Mouse (Mus musculus) ES-Bruce4 (cell line): ENCODE results near the gene Smagp. TPM values are rescaled to one million over a fixed set of nuclear protein-coding genes. Genes with fewer than 3 reads are reported as not detected.
"Not testable (repeated sequence)": the region's sequence is repeated elsewhere in the genome, so short reads cannot be mapped to it uniquely, and the experiment has no call there.

Experiments
- H3K27ac ChIP-seq: 2 replicates; pipeline ENCODE4 v1.5.1; 2012; ENCODE audit warnings: low read length, inconsistent platforms; ENCODE audit not compliant: insufficient read depth
- H3K27me3 ChIP-seq: 2 replicates; pipeline ENCODE4 v1.6.1; 2012; ENCODE audit warnings: mild to moderate bottlenecking, low read length, inconsistent platforms; ENCODE audit not compliant: control insufficient read depth, poor library complexity, insufficient read depth, severe bottlenecking
- H3K36me3 ChIP-seq: 2 replicates; pipeline ENCODE4 v1.6.1; 2012; ENCODE audit warnings: inconsistent platforms, mild to moderate bottlenecking, low read length, moderate library complexity; ENCODE audit not compliant: control insufficient read depth, poor library complexity, insufficient read depth, severe bottlenecking
- H3K4me1 ChIP-seq: one replicate; pipeline ENCODE4 v1.8.1; 2011; ENCODE audit warnings: low read length; ENCODE audit not compliant: control insufficient read depth, insufficient read depth
- H3K4me3 ChIP-seq: 2 replicates; pipeline ENCODE4 v1.5.1; 2011; ENCODE audit warnings: low read depth, mild to moderate bottlenecking, low read length
- H3K9ac ChIP-seq: 2 replicates; pipeline ENCODE4 v1.6.1; 2012; ENCODE audit warnings: low read depth, mild to moderate bottlenecking, inconsistent platforms; ENCODE audit not compliant: poor library complexity, severe bottlenecking
- H3K9me3 ChIP-seq: replicated peaks from 2 replicates; pipeline ENCODE4 v1.6.1; 2012; ENCODE audit warnings: mild to moderate bottlenecking, low read length, inconsistent platforms; ENCODE audit not compliant: control insufficient read depth, poor library complexity, insufficient read depth, severe bottlenecking
- CTCF ChIP-seq: IDR thresholded peaks from one replicate; pipeline ENCODE4 v1.8.1; 2011; ENCODE audit warnings: low read depth, low read length
- EP300 ChIP-seq: IDR thresholded peaks from 2 replicates; pipeline ENCODE4 v1.6.1; 2011; ENCODE audit warnings: low read depth, low read length; ENCODE audit not compliant: insufficient read depth
- POLR2A ChIP-seq: IDR thresholded peaks from one replicate; pipeline ENCODE4 v1.8.1; 2011; ENCODE audit warnings: low read length; ENCODE audit not compliant: insufficient read depth
- polyA plus RNA-seq: library from polyadenylated mRNA; stranded (reverse); fragments of >200 nt; gene quantifications from 2 replicates; pipeline ENCODE4 v1.2.4, GENCODE M21; 2011; ENCODE audit warnings: low read depth; ENCODE audit not compliant: missing spikeins, insufficient read depth, insufficient read length

The Smagp gene
- polyA plus RNA-seq, 1 experiment, result 36.6 TPM

- Histone ChIP-seq H3K9me3 (no peaks in the 10 kb centered on the region), H3K4me3 (peak overlapping the region; percentile 49), H3K9ac (peak overlapping the region; percentile 24; the same call in 1 of the 2 replicates), H3K36me3 (peaks cover 9% of the 10 kb centered on the region), H3K27me3 (no peaks in the 10 kb centered on the region), H3K4me1 (peaks cover 1% of the 10 kb centered on the region), H3K27ac (0 out of 2 replicates have a peak overlapping the region, but pooled peaks have one; percentile 1)
- TF ChIP-seq POLR2A, result no peak
- TF ChIP-seq EP300, result 0 out of 2 replicates have a peak, but pooled peaks have one; percentile 8
- peak; percentile 84 for TF ChIP-seq CTCF
These were observed 23.2 kb downstream of the Smagp start for GRCm38 (mm10) chr15:100613584-100613983.

- no peak overlapping the region for H3K27ac ChIP-seq
- no peaks in the 10 kb centered on the region for H3K9me3 ChIP-seq
- H3K4me1 ChIP-seq, result peaks cover 1% of the 10 kb centered on the region
These were observed 24.3 kb downstream of the Smagp start for GRCm38 (mm10) chr15:100612432-100612831.

GRCm38 (mm10) chr15:100611951-100612350, 24.8 kb downstream of the Smagp start:
- Histone ChIP-seq H3K4me1 (peaks cover 1% of the 10 kb centered on the region), H3K9me3 (no peaks in the 10 kb centered on the region), H3K4me3 (no peak overlapping the region), H3K9ac (no peak overlapping the region), H3K36me3 (0 out of 2 replicates have a peak, but pooled peaks cover under 1% of the 10 kb centered on the region), H3K27me3 (no peaks in the 10 kb centered on the region), H3K27ac (no peak overlapping the region)
- TF ChIP-seq EP300 (no peak), CTCF (no peak), POLR2A (no peak)

More at GRCm38 (mm10) chr15:100612432-100612831, 24.3 kb downstream of the Smagp start:
- peak; percentile 58 for TF ChIP-seq CTCF
- no peak for TF ChIP-seq POLR2A
- no peak overlapping the region for H3K4me3 ChIP-seq
- H3K36me3 ChIP-seq, result peaks cover 2% of the 10 kb centered on the region; the same call in 1 of the 2 replicates
- H3K9ac ChIP-seq, result no peak overlapping the region
- H3K27me3 ChIP-seq, result no peaks in the 10 kb centered on the region

- H3K27me3 ChIP-seq, H3K36me3 ChIP-seq, H3K4me3 ChIP-seq, H3K27ac ChIP-seq, H3K4me1 ChIP-seq, H3K9ac ChIP-seq, H3K9me3 ChIP-seq: not testable (repeated sequence)
These were observed 30.1 kb downstream of the Smagp start for GRCm38 (mm10) chr15:100606677-100607076.

GRCm38 (mm10) chr15:100601669-100602068, 35.1 kb downstream of the Smagp start:
- no peak overlapping the region for H3K9ac ChIP-seq
- no peaks in the 10 kb centered on the region for H3K36me3 ChIP-seq
- H3K27me3 ChIP-seq, result peaks cover 15% of the 10 kb centered on the region
- no peaks in the 10 kb centered on the region for H3K4me1 ChIP-seq
- no peak overlapping the region for H3K4me3 ChIP-seq
- H3K9me3 ChIP-seq, result no peaks in the 10 kb centered on the region
- TF ChIP-seq CTCF (no peak), POLR2A (no peak), EP300 (no peak)
- H3K27ac ChIP-seq, result no peak overlapping the region

- Histone ChIP-seq H3K27ac (no peak overlapping the region), H3K4me3 (no peak overlapping the region), H3K4me1 (no peaks in the 10 kb centered on the region), H3K9ac (no peak overlapping the region), H3K27me3 (peaks cover 15% of the 10 kb centered on the region), H3K36me3 (no peaks in the 10 kb centered on the region), H3K9me3 (no peaks in the 10 kb centered on the region)
- TF ChIP-seq CTCF, result no peak
- no peak for TF ChIP-seq POLR2A
- TF ChIP-seq EP300, result no peak
These were observed 36.0 kb downstream of the Smagp start for GRCm38 (mm10) chr15:100600696-100601272.
